Mouse (Mus musculus) G1E (cell line): ENCODE measurements around the gene Grik4.

Source experiments
- CTCF ChIP-seq: IDR thresholded peaks from 2 replicates; pipeline ENCODE4 v1.5.1; 2012; ENCODE audit warnings: low read depth, low read length, inconsistent platforms, mixed read lengths
- GATA1 ChIP-seq: IDR thresholded peaks from 2 replicates; pipeline ENCODE4 v1.6.1; 2012; ENCODE audit warnings: borderline replicate concordance, low read length, inconsistent platforms, mixed read lengths
- GATA2 ChIP-seq: IDR thresholded peaks from 2 replicates; pipeline ENCODE4 v1.6.1; 2012; ENCODE audit warnings: low read depth, low read length, inconsistent platforms, borderline replicate concordance
- TAL1 ChIP-seq: conservative IDR thresholded peaks from 2 replicates; pipeline ENCODE4 v1.6.1; 2012; ENCODE audit warnings: low read depth, low read length, inconsistent platforms, mixed read lengths

DNA sequence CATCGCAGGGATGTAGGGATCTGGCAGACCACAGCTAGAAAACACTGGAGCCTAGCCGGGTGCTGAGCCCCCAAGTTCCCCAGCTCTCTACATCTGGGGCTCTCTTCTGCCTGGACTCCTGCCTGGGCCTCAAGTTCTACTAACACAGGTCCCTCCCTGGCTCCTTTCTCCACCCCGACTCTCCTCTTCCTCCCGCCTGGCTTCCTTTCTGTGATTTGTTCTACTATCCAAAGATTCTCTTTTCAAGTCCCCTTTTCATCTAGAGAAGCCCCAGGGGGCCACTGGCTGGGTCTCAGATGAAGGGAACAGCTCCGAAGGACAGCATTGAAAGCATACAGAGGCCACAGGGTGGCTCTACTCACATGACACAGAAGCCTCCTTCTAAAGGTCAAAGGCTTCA lies 151.9 kb downstream of the Grik4 start:
- TF ChIP-seq GATA2: no peak
- TF ChIP-seq CTCF: no peak
- no peak for TF ChIP-seq TAL1
- TF ChIP-seq GATA1: no peak
